Mouse (Mus musculus): ENCODE measurements at regions not wholly inside any gene's neighbourhood (a gene's known extent, or its start where the extent isn't known, plus 50 kb on each side); places are given as distances from the start of the nearest gene placed in this dataset.

- DNase-seq (ENCODE audit: extremely low spot score in 1 of 2, low spot score in 1 of 2): no peak
Measured at GRCm38 (mm10) chr10:97211785-97212398, 267.5 kb upstream of the Dcn start.

GRCm38 (mm10) chr10:97219474-97219873 is 259.9 kb upstream of the Dcn start:
- peak in 1 of 2 experiments; percentile 22 for DNase-seq (ENCODE audit: extremely low spot score in 1 of 2, low spot score in 1 of 2)

- DNase-seq (ENCODE audit: extremely low spot score in 1 of 2, low spot score in 1 of 2): no peak
Measured at GRCm38 (mm10) chr10:97220431-97220830, 259.0 kb upstream of the Dcn start.

- DNase-seq (ENCODE audit: extremely low spot score in 1 of 2, low spot score in 1 of 2): no peak
Measured at GRCm38 (mm10) chr10:97235631-97236030, 243.8 kb upstream of the Dcn start.

GRCm38 (mm10) chr10:97241476-97241875 is 237.9 kb upstream of the Dcn start:
- no peak for DNase-seq (ENCODE audit: extremely low spot score in 1 of 2, low spot score in 1 of 2)

- no peak for DNase-seq (ENCODE audit: extremely low spot score in 1 of 2, low spot score in 1 of 2)
Measured at GRCm38 (mm10) chr10:97245674-97246073, 233.7 kb upstream of the Dcn start.

GRCm38 (mm10) chr10:97248522-97248921 is 230.9 kb upstream of the Dcn start:
- no peak for DNase-seq (ENCODE audit: extremely low spot score in 1 of 2, low spot score in 1 of 2)

GRCm38 (mm10) chr10:97249760-97250159 is 229.6 kb upstream of the Dcn start:
- no peak for DNase-seq (ENCODE audit: extremely low spot score in 1 of 2, low spot score in 1 of 2)

GRCm38 (mm10) chr10:97250167-97250566 is 229.2 kb upstream of the Dcn start:
- no peak for DNase-seq (ENCODE audit: extremely low spot score in 1 of 2, low spot score in 1 of 2)

GRCm38 (mm10) chr10:97265959-97266517 is 213.4 kb upstream of the Dcn start:
- no peak for DNase-seq (ENCODE audit: extremely low spot score in 1 of 2, low spot score in 1 of 2)

- no peak for DNase-seq (ENCODE audit: extremely low spot score in 1 of 2, low spot score in 1 of 2)
Measured at GRCm38 (mm10) chr10:97282416-97282815, 197.0 kb upstream of the Dcn start.

- no peak for DNase-seq (ENCODE audit: extremely low spot score in 1 of 2, low spot score in 1 of 2)
Measured at GRCm38 (mm10) chr10:97282841-97283496, 196.4 kb upstream of the Dcn start.

GRCm38 (mm10) chr10:97304791-97305355 is 174.5 kb upstream of the Dcn start:
- DNase-seq (ENCODE audit: extremely low spot score in 1 of 2, low spot score in 1 of 2): no peak

GRCm38 (mm10) chr10:97309580-97309979 is 169.8 kb upstream of the Dcn start:
- DNase-seq (ENCODE audit: extremely low spot score in 1 of 2, low spot score in 1 of 2): no peak

- no peak for DNase-seq (ENCODE audit: extremely low spot score in 1 of 2, low spot score in 1 of 2)
Measured at GRCm38 (mm10) chr10:97312509-97312908, 166.9 kb upstream of the Dcn start.

GRCm38 (mm10) chr10:97312978-97313377 is 166.4 kb upstream of the Dcn start:
- peak; percentile 98 to 99 for DNase-seq (ENCODE audit: extremely low spot score in 1 of 2, low spot score in 1 of 2)

GRCm38 (mm10) chr10:97313407-97313901 is 166.0 kb upstream of the Dcn start:
- peak; percentile 64 to 68 for DNase-seq (ENCODE audit: extremely low spot score in 1 of 2, low spot score in 1 of 2)

- DNase-seq (ENCODE audit: extremely low spot score in 1 of 2, low spot score in 1 of 2): no peak
Measured at GRCm38 (mm10) chr10:97332639-97333038, 146.8 kb upstream of the Dcn start.

- DNase-seq (ENCODE audit: extremely low spot score in 1 of 2, low spot score in 1 of 2): no peak
Measured at GRCm38 (mm10) chr10:97334044-97334443, 145.4 kb upstream of the Dcn start.

GRCm38 (mm10) chr10:97334606-97335150 is 144.7 kb upstream of the Dcn start:
- DNase-seq (ENCODE audit: extremely low spot score in 1 of 2, low spot score in 1 of 2): no peak

- DNase-seq (ENCODE audit: extremely low spot score in 1 of 2, low spot score in 1 of 2): no peak
Measured at GRCm38 (mm10) chr10:97338033-97338692, 141.2 kb upstream of the Dcn start.

Measured in layer of hippocampus, postnatal 25 days (tissue).